18 mouse cellular contexts compared by ENCODE assay signal in genomic region chr14:111402538-111402937, GRCm38 (mm10).
"Had no signal": no experiment of that assay in that cellular context is flagged by ENCODE, and none has a peak within 500 bp of the region (broad histone marks: within the 10 kb centered on the region; RNA-seq: fewer than 3 reads in every experiment).

No protein-coding gene starts in this region.

- H3K9me3 ChIP-seq: kidney, embryonic 15.5 days; liver, embryonic 15.5 days; lung, embryonic 15.5 days; midbrain, embryonic 10.5 days; midbrain, embryonic 13.5 days had no signal

- H3K27ac ChIP-seq: kidney, embryonic 15.5 days; liver, embryonic 12.5 days; liver, embryonic 15.5 days; lung, embryonic 15.5 days; midbrain, embryonic 10.5 days; midbrain, embryonic 13.5 days had no signal

- H3K4me2 ChIP-seq: kidney, embryonic 15.5 days; liver, embryonic 12.5 days; liver, embryonic 15.5 days; lung, embryonic 15.5 days; midbrain, embryonic 13.5 days had no signal

- H3K9ac ChIP-seq: kidney, embryonic 15.5 days; liver, embryonic 12.5 days; liver, embryonic 15.5 days; lung, embryonic 15.5 days; midbrain, embryonic 13.5 days had no signal

- H3K27me3 ChIP-seq: kidney, embryonic 15.5 days; liver, embryonic 12.5 days; liver, embryonic 15.5 days; lung, embryonic 15.5 days; megakaryocyte, embryonic 14.5 days; midbrain, embryonic 13.5 days had no signal

- H3K4me3 ChIP-seq: kidney, embryonic 15.5 days; liver, embryonic 12.5 days; liver, embryonic 15.5 days; lung, embryonic 15.5 days; megakaryocyte, embryonic 14.5 days; midbrain, embryonic 10.5 days; midbrain, embryonic 13.5 days had no signal

- H3K36me3 ChIP-seq: kidney, embryonic 15.5 days; liver, embryonic 12.5 days; liver, embryonic 15.5 days; lung, embryonic 15.5 days; midbrain, embryonic 10.5 days; midbrain, embryonic 13.5 days had no signal

- DNase-seq: kidney, adult 8-10 months; kidney, postnatal 10 days; kidney, postnatal 36 days; left cerebral cortex, postnatal 4 days; liver; lung, adult 18-20 months; lung, postnatal 10 days; lung, postnatal 36 days; thymus, adult 18-20 months; thymus, postnatal 36 days had no signal

- ATAC-seq: liver, embryonic 12.5 days; midbrain, embryonic 13.5 days; midbrain, embryonic 16.5 days had no signal

- H3K4me1 ChIP-seq: kidney, embryonic 15.5 days; liver, embryonic 12.5 days; liver, embryonic 15.5 days; lung, embryonic 15.5 days; megakaryocyte, embryonic 14.5 days; midbrain, embryonic 10.5 days; midbrain, embryonic 13.5 days had no signal
